Comparison of ENCODE assay signal across 8 mouse cellular contexts in genomic region chr6:118065837-118066198, GRCm38 (mm10). TPM values are rescaled to one million over a fixed set of nuclear protein-coding genes. Genes with fewer than 3 reads are reported as not detected.
DNase-seq lines count a peak whose midpoint lies in the region; ATAC-seq and TF ChIP-seq lines count a peak whose summit lies in the region.

No protein-coding gene starts in this region.

- DNase-seq in lung, adult 2 months, result no peak
- DNase-seq in lung, postnatal 25 days (ENCODE audit: low spot score), result no peak
- peak; percentile 22 for DNase-seq in embryonic facial prominence, embryonic 11.5 days (ENCODE audit: low spot score)
- DNase-seq in hindbrain, postnatal 0 days (ENCODE audit: low spot score), result peak; percentile 49
- peak; percentile 18 for DNase-seq in naive thymus-derived CD4-positive, alpha-beta T cell, adult 2 months (ENCODE audit: low read depth)
- DNase-seq in layer of hippocampus, postnatal 14 days (ENCODE audit: low spot score in 2 of 2), result no peak
- no peak for DNase-seq in left cerebral cortex, adult 18-20 months (ENCODE audit: low spot score in 2 of 2)
- no peak for DNase-seq in right cerebral cortex, adult 2 months (ENCODE audit: low spot score in 2 of 2)

- H3K27me3 ChIP-seq in embryonic facial prominence, embryonic 11.5 days (ENCODE audit: control insufficient read depth, insufficient read depth, low read length), result peaks cover 19% of the 10 kb centered on the region
- H3K27me3 ChIP-seq in hindbrain, postnatal 0 days (ENCODE audit: insufficient read depth, low read length), result no peaks in the 10 kb centered on the region

- ATAC-seq in embryonic facial prominence, embryonic 11.5 days (replicated peaks; ENCODE audit: insufficient number of reproducible peaks, low FRiP score, low TSS enrichment, low read depth), result peak; percentile 8; the same call in 1 of the 2 replicates
- ATAC-seq in hindbrain, postnatal 0 days, result peak; percentile 54

- H3K4me3 ChIP-seq in lung, adult 2 months (replicated peaks; ENCODE audit: extremely low read depth, low read depth, low read length), result peak overlapping the region; percentile 85
- H3K4me3 ChIP-seq in embryonic facial prominence, embryonic 11.5 days (ENCODE audit: low read depth, low read length), result peak overlapping the region; percentile 35
- peak overlapping the region; percentile 39 for H3K4me3 ChIP-seq in hindbrain, postnatal 0 days (ENCODE audit: low read length)

- peak overlapping the region; percentile 22; the same call in 1 of the 2 replicates for H3K9ac ChIP-seq in embryonic facial prominence, embryonic 11.5 days (replicated peaks; ENCODE audit: low read length)
- H3K9ac ChIP-seq in hindbrain, postnatal 0 days (replicated peaks; ENCODE audit: low read length), result peak overlapping the region; percentile 58

- peak overlapping the region; percentile 85 for H3K4me2 ChIP-seq in embryonic facial prominence, embryonic 11.5 days (ENCODE audit: low read depth, low read length)
- peak overlapping the region; percentile 93 for H3K4me2 ChIP-seq in hindbrain, postnatal 0 days (ENCODE audit: low read depth, low read length)

- WGBS in lung, adult 2 months, result 0% methylated on average over 12 of the region's 12 CpGs
- 0% methylated on average over 12 of the region's 12 CpGs for WGBS in embryonic facial prominence, embryonic 11.5 days
- 2% methylated on average over 12 of the region's 12 CpGs for WGBS in hindbrain, postnatal 0 days

- peak; percentile 72; the same call in 1 of the 2 replicates for TF ChIP-seq POLR2A in lung, adult 2 months (IDR thresholded peaks at IDR 0.05; ENCODE audit: borderline replicate concordance, extremely low read depth, low read depth, low read length)

- TF ChIP-seq CTCF in lung, adult 2 months (IDR thresholded peaks at IDR 0.05; ENCODE audit: insufficient read depth, low read length), result no peak
- no peak for TF ChIP-seq CTCF in hindbrain, postnatal 0 days (IDR thresholded peaks at IDR 0.05; ENCODE audit: low read depth)

- H3K36me3 ChIP-seq in embryonic facial prominence, embryonic 11.5 days (replicated peaks; ENCODE audit: control insufficient read depth, insufficient read depth, low read depth, low read length), result no peaks in the 10 kb centered on the region
- H3K36me3 ChIP-seq in hindbrain, postnatal 0 days (ENCODE audit: insufficient read depth, low read length), result no peaks in the 10 kb centered on the region

- H3K27ac ChIP-seq in embryonic facial prominence, embryonic 11.5 days (replicated peaks; ENCODE audit: low read depth, low read length), result no peak overlapping the region
- H3K27ac ChIP-seq in hindbrain, postnatal 0 days, result peak overlapping the region; percentile 41; the same call in 1 of the 2 replicates

- peaks cover 7% of the 10 kb centered on the region; the same call in 1 of the 2 replicates for H3K4me1 ChIP-seq in lung, adult 2 months (ENCODE audit: control insufficient read depth, insufficient read depth, low read length)
- H3K4me1 ChIP-seq in embryonic facial prominence, embryonic 11.5 days (ENCODE audit: control insufficient read depth, insufficient read depth, low read length), result peaks cover 2% of the 10 kb centered on the region; the same call in 1 of the 2 replicates
- peaks cover 15% of the 10 kb centered on the region for H3K4me1 ChIP-seq in hindbrain, postnatal 0 days (ENCODE audit: insufficient read depth, low read length)

- H3K9me3 ChIP-seq in embryonic facial prominence, embryonic 11.5 days (replicated peaks; ENCODE audit: control insufficient read depth, low read length), result no peaks in the 10 kb centered on the region
- no peaks in the 10 kb centered on the region for H3K9me3 ChIP-seq in hindbrain, postnatal 0 days (ENCODE audit: low read length)

RNA-seq across cellular contexts. Expression of gene Rasgef1a, which starts 54.6 kb away (rescaled TPM):
- 50.3 and 57.1 TPM in 2 replicates for polyA plus RNA-seq in lung, adult 2 months (2012; rRNA removed)
- polyA plus RNA-seq in embryonic facial prominence, embryonic 11.5 days (2014; fragmentation: Nextera tagmentation; extraction: Ambion mirVana), result 0.24 and 0.31 TPM in 2 replicates
- total RNA-seq in hindbrain, postnatal 0 days (2014; rRNA removed), result 12.5 and 14.3 TPM in 2 replicates
- 6.5 and 7.0 TPM in 2 replicates for polyA plus RNA-seq in hindbrain, postnatal 0 days (2015; fragmentation: Nextera tagmentation; extraction: Ambion mirVana)
- total RNA-seq in layer of hippocampus, postnatal 14 days (2021), result 100 to 1,000 TPM; 128 to 131 TPM
- total RNA-seq in left cerebral cortex, adult 18-20 months (2021), result 100 to 1,000 TPM; 201 to 250 TPM

Comparison
In these comparisons a context has a peak if more than half of its experiments do, and no peak if none do; other contexts are left out.
1. DNase-seq: peak in embryonic facial prominence, embryonic 11.5 days (single experiment), hindbrain, postnatal 0 days (single experiment) and naive thymus-derived CD4-positive, alpha-beta T cell, adult 2 months (single experiment); none in lung, adult 2 months (single experiment), lung, postnatal 25 days (single experiment), layer of hippocampus, postnatal 14 days (0 of 2), left cerebral cortex, adult 18-20 months (0 of 2) and right cerebral cortex, adult 2 months (0 of 2).
2. H3K4me3 ChIP-seq: peak in every context shown above with its lines; median percentile 85 in lung, adult 2 months; 39 in hindbrain, postnatal 0 days; 35 in embryonic facial prominence, embryonic 11.5 days.